Mouse (Mus musculus) ES-Bruce4 (cell line): Measurements from ENCODE around the gene Nradd.

Source experiments
- CTCF ChIP-seq: IDR thresholded peaks from one replicate; pipeline ENCODE4 v1.8.1; 2011; ENCODE audit warnings: low read depth, low read length
- EP300 ChIP-seq: IDR thresholded peaks from 2 replicates; pipeline ENCODE4 v1.6.1; 2011; ENCODE audit warnings: low read depth, low read length; ENCODE audit not compliant: insufficient read depth
- POLR2A ChIP-seq: IDR thresholded peaks from one replicate; pipeline ENCODE4 v1.8.1; 2011; ENCODE audit warnings: low read length; ENCODE audit not compliant: insufficient read depth

DNA sequence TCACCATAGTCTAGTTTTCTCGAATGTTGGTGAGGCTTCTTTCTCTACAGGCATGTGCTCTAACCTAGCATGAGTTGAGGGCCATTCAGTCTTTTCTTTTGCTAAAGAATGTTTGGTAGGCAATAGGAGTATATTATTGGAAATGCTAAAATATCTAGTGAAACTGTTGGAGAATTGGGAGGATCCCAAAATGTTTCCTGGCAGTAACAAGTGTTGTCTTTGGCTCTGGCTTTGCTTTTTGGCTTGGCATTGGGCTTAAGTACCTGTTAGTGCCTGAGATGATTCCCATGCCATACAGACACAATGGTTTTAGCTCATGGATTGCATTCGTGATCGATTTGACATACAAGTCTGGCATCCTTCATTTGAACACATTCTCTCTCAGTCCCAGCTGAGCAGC, 12.8 kb downstream of the Nradd start:
- TF ChIP-seq CTCF (no peak), POLR2A (no peak), EP300 (no peak)
